Mouse (Mus musculus) G1E (cell line): ENCODE results near the gene Ccdc158.

Experiments
- CTCF ChIP-seq: IDR thresholded peaks from 2 replicates; pipeline ENCODE4 v1.5.1; 2012; ENCODE audit warnings: low read depth, low read length, inconsistent platforms, mixed read lengths
- POLR2AphosphoS5 ChIP-seq: IDR thresholded peaks from 2 replicates; pipeline ENCODE4 v1.6.1; 2012; ENCODE audit warnings: low read depth, low read length, inconsistent platforms; ENCODE audit not compliant: insufficient replicate concordance

DNA sequence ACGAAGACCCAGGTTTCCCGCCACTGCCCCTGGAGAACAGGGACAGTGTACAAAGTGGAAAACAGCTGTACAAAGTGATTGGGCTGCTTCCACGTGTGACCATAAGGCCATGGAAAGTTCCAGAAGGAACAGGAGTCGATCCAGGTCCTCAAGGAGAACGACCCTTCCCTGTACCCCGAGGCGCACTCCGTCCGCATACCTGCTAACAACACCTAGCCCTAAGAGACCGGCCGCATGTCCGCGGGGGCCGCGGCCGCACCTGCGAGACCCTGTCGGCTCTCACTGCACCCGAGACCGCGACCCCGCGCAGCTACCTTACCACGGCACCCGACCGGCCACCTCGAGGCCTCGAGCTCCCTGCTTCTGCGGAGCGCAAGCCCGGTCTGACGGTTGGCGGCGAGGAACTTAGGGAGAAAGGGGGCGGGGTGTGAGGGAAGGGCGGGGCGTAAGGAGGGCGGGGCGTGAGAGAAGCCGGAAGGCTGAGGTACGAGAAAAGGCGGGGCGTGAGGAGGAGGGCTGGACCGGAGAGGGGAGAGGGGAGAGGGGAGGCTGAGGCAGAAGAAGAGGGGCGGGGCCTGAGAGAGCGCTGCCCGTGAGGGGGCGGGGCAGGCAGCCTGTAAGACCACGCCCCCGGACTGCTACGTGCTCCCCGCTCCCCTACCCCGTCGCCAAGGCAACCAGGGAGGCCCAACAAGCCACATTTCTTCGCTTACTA, at the start of gene Ccdc158:
- no peak for TF ChIP-seq CTCF
- TF ChIP-seq POLR2AphosphoS5, result no peak
